Mouse (Mus musculus): ENCODE measurements at regions not wholly inside any gene's neighbourhood (a gene's known extent, or its start where the extent isn't known, plus 50 kb on each side); places are given as distances from the start of the nearest gene placed in this dataset.

DNA sequence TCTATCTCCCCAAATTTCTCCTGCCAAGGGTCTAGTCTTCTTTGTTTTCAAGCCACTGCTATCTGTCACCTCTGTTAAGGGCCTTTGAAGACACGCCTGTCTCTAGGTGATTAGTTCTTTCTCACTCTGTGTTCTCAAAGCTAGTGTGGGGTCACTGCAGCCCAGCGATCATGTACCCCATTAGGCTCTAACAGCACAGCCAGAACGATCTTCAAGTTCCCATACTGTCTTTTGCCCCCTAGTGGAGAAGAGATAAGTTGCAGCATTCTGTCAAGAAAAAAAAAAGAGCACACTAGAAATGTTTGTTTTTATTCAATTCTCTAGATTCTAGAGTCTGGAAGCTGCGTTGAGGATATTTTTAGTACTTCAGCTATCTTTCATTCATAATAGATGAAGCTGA is 138.8 kb upstream of the Chrm2 start:
- Histone ChIP-seq H3K27me3 (replicated peaks; ENCODE audit: control insufficient read depth, insufficient read depth, low read length) (no peaks in the 10 kb centered on the region), H3K4me2 (replicated peaks; ENCODE audit: low read depth) (no peak overlapping the region), H3K9ac (ENCODE audit: low read depth, low read length) (no peak overlapping the region), H3K36me3 (ENCODE audit: control insufficient read depth, insufficient read depth) (no peaks in the 10 kb centered on the region), H3K4me1 (replicated peaks; ENCODE audit: control insufficient read depth, insufficient read depth, low read length) (no peaks in the 10 kb centered on the region), H3K4me3 (ENCODE audit: low read depth, low read length) (no peak overlapping the region), H3K9me3 (ENCODE audit: control insufficient read depth) (no peaks in the 10 kb centered on the region), H3K27ac (ENCODE audit: low read depth, low read length) (no peak overlapping the region)
- WGBS = 31% methylated on average over 4 of the region's 4 CpGs
- ATAC-seq = no peak
- peak; percentile 70 for TF ChIP-seq CTCF (IDR thresholded peaks at IDR 0.05; ENCODE audit: low read depth)

DNA sequence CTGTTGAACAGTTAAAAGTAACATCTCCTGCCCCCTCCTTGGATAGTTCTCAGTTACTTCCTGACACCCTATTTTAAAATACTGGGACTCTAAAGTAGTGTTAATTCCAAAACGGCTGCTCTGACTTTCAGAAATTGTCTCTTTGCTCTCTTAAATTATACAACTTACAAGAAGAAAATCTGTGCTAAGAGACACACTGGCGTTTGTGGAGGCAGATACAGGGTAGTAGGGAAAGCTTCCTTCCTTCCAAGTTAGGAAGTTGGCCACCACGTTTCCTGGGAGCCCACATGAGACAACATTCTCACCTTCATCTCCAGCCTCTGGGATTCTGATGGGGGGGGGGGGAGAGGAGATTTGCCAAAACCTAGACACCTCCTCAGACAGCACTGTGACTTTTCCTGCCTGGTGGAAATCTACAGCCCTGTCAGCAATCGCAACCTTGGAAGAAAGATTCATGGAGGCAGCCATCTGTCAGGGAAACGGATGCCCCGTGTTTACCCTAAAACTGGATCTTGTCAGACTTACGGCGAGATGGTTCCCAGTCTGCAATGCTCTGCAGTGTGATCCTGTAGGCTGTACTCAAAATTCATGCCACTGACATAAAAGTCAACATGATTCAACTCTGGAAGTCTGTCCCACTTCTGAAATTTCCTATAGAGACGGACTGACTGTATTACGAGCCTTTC is 121.0 kb upstream of the Chrm2 start:
- TF ChIP-seq CTCF (IDR thresholded peaks at IDR 0.05; ENCODE audit: low read depth) = no peak
- no peaks in the 10 kb centered on the region for H3K36me3 ChIP-seq (ENCODE audit: control insufficient read depth, insufficient read depth)
- H3K9ac ChIP-seq (ENCODE audit: low read depth, low read length) = no peak overlapping the region
- H3K4me2 ChIP-seq (replicated peaks; ENCODE audit: low read depth) = no peak overlapping the region
- no peak for ATAC-seq
- H3K27me3 ChIP-seq (replicated peaks; ENCODE audit: control insufficient read depth, insufficient read depth, low read length) = no peaks in the 10 kb centered on the region
- H3K4me1 ChIP-seq (replicated peaks; ENCODE audit: control insufficient read depth, insufficient read depth, low read length) = no peaks in the 10 kb centered on the region
- no peaks in the 10 kb centered on the region for H3K9me3 ChIP-seq (ENCODE audit: control insufficient read depth)
- WGBS = 66% methylated on average over 10 of the region's 10 CpGs
- no peak overlapping the region for H3K27ac ChIP-seq (ENCODE audit: low read depth, low read length)
- H3K4me3 ChIP-seq (ENCODE audit: low read depth, low read length) = no peak overlapping the region

DNA sequence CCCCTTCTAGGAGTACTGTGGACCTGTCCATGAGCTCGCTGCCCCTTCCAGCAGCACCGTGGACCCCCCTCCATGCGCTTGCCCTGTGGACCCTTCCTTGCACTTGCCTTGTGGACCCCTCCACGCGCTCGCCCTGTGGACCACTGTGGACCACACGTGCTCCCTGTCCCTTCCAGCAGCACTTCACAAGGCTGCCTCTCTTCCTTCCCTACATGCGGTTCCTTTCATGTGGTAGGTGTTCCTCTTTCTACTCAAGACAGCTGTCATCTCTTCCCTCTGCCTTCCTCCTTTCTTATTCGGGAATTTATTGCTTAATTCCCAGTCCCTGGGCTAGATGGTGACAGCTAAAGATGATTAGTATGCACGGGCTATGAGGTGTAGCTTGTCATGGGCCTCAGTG is 101.2 kb upstream of the Chrm2 start:
- Histone ChIP-seq H3K4me1 (replicated peaks; ENCODE audit: control insufficient read depth, insufficient read depth, low read length) (no peaks in the 10 kb centered on the region), H3K4me3 (ENCODE audit: low read depth, low read length) (no peak overlapping the region), H3K9me3 (ENCODE audit: control insufficient read depth) (no peaks in the 10 kb centered on the region), H3K4me2 (replicated peaks; ENCODE audit: low read depth) (no peak overlapping the region), H3K9ac (ENCODE audit: low read depth, low read length) (no peak overlapping the region), H3K36me3 (ENCODE audit: control insufficient read depth, insufficient read depth) (no peaks in the 10 kb centered on the region), H3K27ac (ENCODE audit: low read depth, low read length) (no peak overlapping the region), H3K27me3 (replicated peaks; ENCODE audit: control insufficient read depth, insufficient read depth, low read length) (no peaks in the 10 kb centered on the region)
- ATAC-seq = no peak
- 85% methylated on average over 10 of the region's 10 CpGs for WGBS
- no peak for TF ChIP-seq CTCF (IDR thresholded peaks at IDR 0.05; ENCODE audit: low read depth)

DNA sequence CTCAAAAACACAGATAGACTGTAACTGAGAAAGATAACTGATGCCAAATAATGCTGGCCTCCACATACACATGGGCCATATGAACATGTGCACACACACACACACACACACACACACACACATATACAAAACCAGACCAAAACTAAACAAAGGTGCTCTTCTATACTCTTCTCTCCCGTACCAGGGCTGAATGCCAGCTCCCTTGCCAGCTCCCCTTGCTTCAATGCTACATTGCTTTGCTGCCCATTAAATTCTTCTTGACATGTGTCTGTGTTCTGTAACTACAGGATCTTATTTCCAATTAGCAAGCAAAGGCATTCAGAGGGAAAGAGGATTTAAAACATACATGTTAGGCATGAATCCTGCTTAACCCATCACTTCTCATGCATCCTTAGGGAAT is 74.3 kb upstream of the Chrm2 start:
- Histone ChIP-seq H3K4me2 (replicated peaks; ENCODE audit: low read depth) (no peak overlapping the region), H3K9me3 (ENCODE audit: control insufficient read depth) (no peaks in the 10 kb centered on the region), H3K4me3 (ENCODE audit: low read depth, low read length) (no peak overlapping the region), H3K4me1 (replicated peaks; ENCODE audit: control insufficient read depth, insufficient read depth, low read length) (no peaks in the 10 kb centered on the region), H3K9ac (ENCODE audit: low read depth, low read length) (no peak overlapping the region), H3K36me3 (ENCODE audit: control insufficient read depth, insufficient read depth) (no peaks in the 10 kb centered on the region), H3K27ac (ENCODE audit: low read depth, low read length) (no peak overlapping the region), H3K27me3 (replicated peaks; ENCODE audit: control insufficient read depth, insufficient read depth, low read length) (no peaks in the 10 kb centered on the region)
- no peak for TF ChIP-seq CTCF (IDR thresholded peaks at IDR 0.05; ENCODE audit: low read depth)
- 41% methylated on average over 1 of the region's 1 CpGs for WGBS
- ATAC-seq = no peak

Measured in intestine, postnatal 0 days (tissue).